Mouse (Mus musculus): ENCODE measurements around the gene Olfr1368. TPM values are rescaled to one million over a fixed set of nuclear protein-coding genes. Genes with fewer than 3 reads are reported as not detected.
"Not testable (repeated sequence)": the region's sequence is repeated elsewhere in the genome, so short reads cannot be mapped to it uniquely, and the experiment has no call there.

The Olfr1368 gene
- polyA plus RNA-seq, 1 experiment from 2014 or later = not detected

- ATAC-seq (replicated peaks; ENCODE audit: low FRiP score) (peak; percentile 89), DNase-seq (ENCODE audit: low spot score) (peak; percentile 94)
- no peaks in the 10 kb centered on the region for H3K36me3 ChIP-seq (ENCODE audit: control insufficient read depth, insufficient read depth, low read length)
- H3K27ac ChIP-seq (ENCODE audit: low read depth, low read length) = no peak overlapping the region
- under 1% methylated on average over 32 of the region's 32 CpGs for WGBS
- H3K4me1 ChIP-seq (replicated peaks; ENCODE audit: control insufficient read depth, insufficient read depth, low read length) = no peaks in the 10 kb centered on the region
- no peaks in the 10 kb centered on the region for H3K27me3 ChIP-seq (ENCODE audit: control insufficient read depth, insufficient read depth, low read length)
- H3K4me3 ChIP-seq (ENCODE audit: low read depth, low read length) = peak overlapping the region; percentile 56
- peak overlapping the region; percentile 93 for H3K4me2 ChIP-seq (ENCODE audit: low read depth, low read length, severe bottlenecking)
- no peaks in the 10 kb centered on the region for H3K9me3 ChIP-seq (ENCODE audit: control insufficient read depth, low read length)
- 0 out of 2 replicates have a peak overlapping the region, but pooled peaks have one; percentile 13 for H3K9ac ChIP-seq (ENCODE audit: low read length)
Measured at GRCm38 (mm10) chr13:21160657-21161590, 15.3 kb upstream of the Olfr1368 start.

DNA sequence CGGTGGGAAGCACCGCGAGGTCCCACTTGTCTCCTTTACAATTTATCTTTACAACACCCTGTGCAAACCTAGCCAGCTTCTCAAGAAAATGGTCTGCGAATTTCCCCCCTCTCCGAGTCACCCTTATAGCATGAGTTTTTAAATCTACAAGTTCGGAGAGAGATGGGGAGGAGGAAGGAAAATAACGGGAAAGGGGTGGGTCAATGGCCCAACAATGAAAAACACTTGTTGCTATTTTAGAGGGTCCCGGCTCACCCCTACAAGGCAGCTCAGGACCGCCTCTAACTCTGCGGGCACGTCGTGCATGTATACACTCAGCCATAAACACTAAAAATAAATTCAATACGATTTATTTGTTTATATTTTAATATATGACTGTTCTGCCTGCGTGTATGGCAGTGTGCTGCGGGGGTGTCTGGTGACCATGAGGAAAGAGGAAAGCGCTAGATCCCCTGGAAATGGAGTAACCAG is 14.4 kb upstream of the Olfr1368 start:
- under 1% methylated on average over 16 of the region's 16 CpGs for WGBS
- Histone ChIP-seq H3K9me3 (ENCODE audit: control insufficient read depth, low read length) (no peaks in the 10 kb centered on the region), H3K4me3 (ENCODE audit: low read depth, low read length) (peak overlapping the region; percentile 56), H3K9ac (ENCODE audit: low read length) (peak overlapping the region; percentile 49), H3K27me3 (ENCODE audit: control insufficient read depth, insufficient read depth, low read length) (no peaks in the 10 kb centered on the region), H3K4me1 (replicated peaks; ENCODE audit: control insufficient read depth, insufficient read depth, low read length) (no peaks in the 10 kb centered on the region), H3K27ac (ENCODE audit: low read depth, low read length) (no peak overlapping the region), H3K4me2 (ENCODE audit: low read depth, low read length, severe bottlenecking) (peak overlapping the region; percentile 93), H3K36me3 (ENCODE audit: control insufficient read depth, insufficient read depth, low read length) (no peaks in the 10 kb centered on the region)
- ATAC-seq (replicated peaks; ENCODE audit: low FRiP score) (peak; percentile 35), DNase-seq (ENCODE audit: low spot score) (no peak)

DNA sequence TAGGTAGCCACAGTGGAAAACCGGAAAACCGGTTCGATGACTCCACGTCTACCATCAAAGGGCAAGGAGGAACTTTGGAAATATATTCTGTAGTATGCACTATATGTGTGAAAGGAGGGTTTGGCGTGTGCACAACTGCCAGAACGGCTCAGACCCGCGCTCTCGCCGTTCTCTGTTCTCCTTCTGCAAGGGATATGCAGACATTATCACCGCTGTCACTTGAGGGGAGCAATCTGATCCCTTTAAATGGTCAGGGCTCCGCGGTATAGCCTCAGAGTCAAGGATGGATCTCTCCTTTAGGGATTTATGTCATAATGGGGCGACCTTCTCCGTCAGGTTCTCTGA is 13.8 kb upstream of the Olfr1368 start:
- ATAC-seq (replicated peaks; ENCODE audit: low FRiP score) = no peak
- Histone ChIP-seq H3K9me3 (ENCODE audit: control insufficient read depth, low read length) (no peaks in the 10 kb centered on the region), H3K4me2 (ENCODE audit: low read depth, low read length, severe bottlenecking) (peak overlapping the region; percentile 93), H3K4me3 (ENCODE audit: low read depth, low read length) (peak overlapping the region; percentile 56), H3K27me3 (ENCODE audit: control insufficient read depth, insufficient read depth, low read length) (no peaks in the 10 kb centered on the region), H3K36me3 (ENCODE audit: control insufficient read depth, insufficient read depth, low read length) (no peaks in the 10 kb centered on the region), H3K9ac (ENCODE audit: low read length) (peak overlapping the region; percentile 41), H3K4me1 (replicated peaks; ENCODE audit: control insufficient read depth, insufficient read depth, low read length) (no peaks in the 10 kb centered on the region), H3K27ac (ENCODE audit: low read depth, low read length) (no peak overlapping the region)
- WGBS = 0% methylated on average over 15 of the region's 15 CpGs
- DNase-seq (ENCODE audit: low spot score) = no peak

GRCm38 (mm10) chr13:21158785-21159474 is 13.3 kb upstream of the Olfr1368 start:
- Histone ChIP-seq H3K4me1 (replicated peaks; ENCODE audit: control insufficient read depth, insufficient read depth, low read length) (no peaks in the 10 kb centered on the region), H3K27me3 (ENCODE audit: control insufficient read depth, insufficient read depth, low read length) (no peaks in the 10 kb centered on the region), H3K27ac (ENCODE audit: low read depth, low read length) (no peak overlapping the region), H3K9ac (ENCODE audit: low read length) (peak overlapping the region; percentile 37; the same call in 1 of the 2 replicates), H3K4me2 (ENCODE audit: low read depth, low read length, severe bottlenecking) (peak overlapping the region; percentile 93), H3K36me3 (ENCODE audit: control insufficient read depth, insufficient read depth, low read length) (no peaks in the 10 kb centered on the region), H3K9me3 (ENCODE audit: control insufficient read depth, low read length) (no peaks in the 10 kb centered on the region), H3K4me3 (ENCODE audit: low read depth, low read length) (peak overlapping the region; percentile 56)
- WGBS = 1% methylated on average over 19 of the region's 19 CpGs
- DNase-seq (ENCODE audit: low spot score) (peak; percentile 94), ATAC-seq (replicated peaks; ENCODE audit: low FRiP score) (peak; percentile 52)

GRCm38 (mm10) chr13:21158071-21158470 is 12.4 kb upstream of the Olfr1368 start:
- ATAC-seq (replicated peaks; ENCODE audit: low FRiP score) = no peak
- Histone ChIP-seq H3K27me3 (ENCODE audit: control insufficient read depth, insufficient read depth, low read length) (no peaks in the 10 kb centered on the region), H3K4me2 (ENCODE audit: low read depth, low read length, severe bottlenecking) (peak overlapping the region; percentile 93; the same call in 1 of the 2 replicates), H3K9ac (ENCODE audit: low read length) (no peak overlapping the region), H3K4me1 (replicated peaks; ENCODE audit: control insufficient read depth, insufficient read depth, low read length) (no peaks in the 10 kb centered on the region), H3K4me3 (ENCODE audit: low read depth, low read length) (no peak overlapping the region), H3K36me3 (ENCODE audit: control insufficient read depth, insufficient read depth, low read length) (no peaks in the 10 kb centered on the region), H3K27ac (ENCODE audit: low read depth, low read length) (no peak overlapping the region), H3K9me3 (ENCODE audit: control insufficient read depth, low read length) (no peaks in the 10 kb centered on the region)
- WGBS = 7% methylated on average over 9 of the region's 9 CpGs
- no peak for DNase-seq (ENCODE audit: low spot score)

GRCm38 (mm10) chr13:21155888-21156287 is 10.2 kb upstream of the Olfr1368 start:
- WGBS = 83% methylated on average over 5 of the region's 5 CpGs
- H3K36me3 ChIP-seq (ENCODE audit: control insufficient read depth, insufficient read depth, low read length) = no peaks in the 10 kb centered on the region
- ATAC-seq (replicated peaks; ENCODE audit: low FRiP score) (no peak), DNase-seq (ENCODE audit: low spot score) (no peak)
- H3K4me2 ChIP-seq (ENCODE audit: low read depth, low read length, severe bottlenecking) = no peak overlapping the region
- no peaks in the 10 kb centered on the region for H3K27me3 ChIP-seq (ENCODE audit: control insufficient read depth, insufficient read depth, low read length)
- no peak overlapping the region for H3K9ac ChIP-seq (ENCODE audit: low read length)
- H3K4me3 ChIP-seq (ENCODE audit: low read depth, low read length) = no peak overlapping the region
- H3K9me3 ChIP-seq (ENCODE audit: control insufficient read depth, low read length) = no peaks in the 10 kb centered on the region
- no peaks in the 10 kb centered on the region for H3K4me1 ChIP-seq (replicated peaks; ENCODE audit: control insufficient read depth, insufficient read depth, low read length)
- no peak overlapping the region for H3K27ac ChIP-seq (ENCODE audit: low read depth, low read length)

- no peak overlapping the region for H3K4me3 ChIP-seq (ENCODE audit: low read depth, low read length)
- ATAC-seq (replicated peaks; ENCODE audit: low FRiP score) (no peak), DNase-seq (ENCODE audit: low spot score) (no peak)
- 53% methylated on average over 8 of the region's 8 CpGs for whole genome bisulfite sequencing
- H3K27ac ChIP-seq (ENCODE audit: low read depth, low read length) = no peak overlapping the region
- no peaks in the 10 kb centered on the region for H3K9me3 ChIP-seq (ENCODE audit: control insufficient read depth, low read length)
- no peak overlapping the region for H3K9ac ChIP-seq (ENCODE audit: low read length)
- H3K4me1 ChIP-seq (replicated peaks; ENCODE audit: control insufficient read depth, insufficient read depth, low read length) = no peaks in the 10 kb centered on the region
- H3K36me3 ChIP-seq (ENCODE audit: control insufficient read depth, insufficient read depth, low read length) = no peaks in the 10 kb centered on the region
- H3K4me2 ChIP-seq (ENCODE audit: low read depth, low read length, severe bottlenecking) = no peak overlapping the region
- no peaks in the 10 kb centered on the region for H3K27me3 ChIP-seq (ENCODE audit: control insufficient read depth, insufficient read depth, low read length)
Measured at GRCm38 (mm10) chr13:21142421-21142820, 3.2 kb downstream of the Olfr1368 start.

DNA sequence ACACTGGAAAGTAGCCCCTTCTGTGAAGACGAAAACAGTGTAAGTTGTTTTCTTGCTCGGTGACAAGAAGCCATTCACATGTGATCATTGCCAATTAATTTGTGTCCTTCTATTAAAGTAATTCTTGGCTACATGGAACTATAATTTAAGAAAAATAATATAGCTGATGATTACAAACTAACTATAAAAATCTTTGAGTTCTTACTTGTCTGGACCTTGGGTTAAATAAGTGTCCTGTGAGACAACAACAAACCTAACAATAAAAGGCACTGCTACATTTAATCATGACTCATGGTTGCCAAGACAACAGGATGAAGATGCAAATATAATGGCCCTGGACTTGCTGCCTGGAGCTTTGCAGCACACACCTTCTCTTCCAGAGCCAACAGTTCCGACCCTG is 16.3 kb downstream of the Olfr1368 start, which contains the start of gene Olfr263:
Gene Olfr263, plus strand, starts transcription at position 301 of the 400 bp plus-strand sequence.
- H3K9ac ChIP-seq (ENCODE audit: low read length); H3K4me3 ChIP-seq (ENCODE audit: low read depth, low read length); ATAC-seq (replicated peaks; ENCODE audit: low FRiP score); H3K27ac ChIP-seq (ENCODE audit: low read depth, low read length); H3K9me3 ChIP-seq (ENCODE audit: control insufficient read depth, low read length); H3K27me3 ChIP-seq (ENCODE audit: control insufficient read depth, insufficient read depth, low read length); H3K4me1 ChIP-seq (replicated peaks; ENCODE audit: control insufficient read depth, insufficient read depth, low read length); DNase-seq (ENCODE audit: low spot score); H3K36me3 ChIP-seq (ENCODE audit: control insufficient read depth, insufficient read depth, low read length); H3K4me2 ChIP-seq (ENCODE audit: low read depth, low read length, severe bottlenecking): not testable (repeated sequence)
- WGBS = 84% methylated on average over 3 of the region's 3 CpGs

Measured in forebrain, embryonic 11.5 days (tissue).